Mouse (Mus musculus) adrenal gland, postnatal 4 days (tissue): ENCODE data around the gene Prkcd. TPM values are rescaled to one million over a fixed set of nuclear protein-coding genes. Genes with fewer than 3 reads are reported as not detected.
"Not testable (repeated sequence)": the region's sequence is repeated elsewhere in the genome, so short reads cannot be mapped to it uniquely, and the experiment has no call there.

Experiments used
- DNase-seq, 2 experiments: peaks; one replicate each; pipeline ENCODE4 v3.0.0; 2021 to 2022; ENCODE audit warnings: low spot score in 2 of 2, mixed read lengths in 2 of 2
- total RNA-seq, 2 experiments: library from RNA; stranded (reverse); gene quantifications; 2 replicates each; pipeline ENCODE4 v1.2.3; 2021

Prkcd gene
- total RNA-seq, 2 experiments from 2014 or later: 197 to 224 TPM

DNA sequence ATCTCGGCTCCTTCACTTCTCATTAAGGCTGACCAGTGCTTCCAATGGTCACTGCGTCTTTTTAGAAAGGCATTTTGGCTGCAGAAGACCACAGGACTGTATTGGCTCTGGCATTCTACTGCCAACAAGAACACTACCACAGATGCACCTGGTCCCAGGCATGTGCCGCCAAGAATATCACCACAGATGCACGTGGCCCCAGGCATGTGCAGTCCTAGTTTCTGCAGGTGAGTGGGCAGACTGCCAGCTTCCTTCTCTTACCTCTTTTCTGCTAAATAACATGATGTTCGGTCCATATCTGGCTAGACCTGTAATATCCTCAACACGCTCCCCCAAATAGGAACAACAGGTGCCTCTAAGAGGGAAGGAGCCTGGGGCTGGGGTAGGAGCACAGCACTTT, 17.8 kb downstream of the Prkcd start:
- no peak for DNase-seq

DNA sequence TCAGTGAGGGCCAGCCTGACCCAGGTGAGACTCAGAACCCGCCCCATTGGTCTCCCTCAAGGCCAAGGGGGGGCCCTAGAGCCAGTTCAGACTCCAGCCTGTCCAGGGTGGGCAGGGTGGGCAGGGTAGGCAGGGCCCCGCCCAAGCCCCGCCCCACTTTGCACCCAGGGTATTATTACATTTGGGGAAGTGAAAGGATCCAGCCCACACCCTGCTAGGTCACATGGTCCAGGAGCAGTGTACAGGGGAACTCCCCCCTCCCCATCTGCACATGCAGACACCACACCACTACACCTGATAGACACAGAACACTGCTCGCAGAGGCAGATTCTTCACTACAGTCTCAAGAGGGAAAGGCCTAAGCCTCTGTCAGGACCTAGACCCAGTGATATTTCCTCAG, 18.3 kb downstream of the Prkcd start:
- no peak for DNase-seq

DNA sequence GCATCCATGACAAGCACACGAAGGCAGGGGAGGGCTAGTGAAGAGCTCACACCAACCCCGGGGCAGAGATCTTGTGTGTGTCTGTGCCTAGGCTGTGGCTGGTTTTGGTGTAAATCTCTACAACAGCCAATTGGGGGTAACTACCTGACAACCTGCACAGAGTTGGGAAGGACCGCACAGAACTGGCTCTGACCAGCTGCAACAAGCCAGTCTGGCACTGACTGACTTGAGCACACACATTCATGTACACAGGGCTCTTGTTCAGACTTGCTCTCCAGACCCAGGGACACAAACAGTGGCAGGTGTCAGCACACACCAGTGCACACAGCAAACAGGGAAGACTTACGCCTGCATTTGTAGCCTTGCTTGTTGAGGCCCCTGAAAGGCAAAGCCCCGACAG, 19.2 kb downstream of the Prkcd start:
- no peak for DNase-seq

GRCm38 (mm10) chr14:30597142-30597541, 28.9 kb downstream of the Prkcd start:
- no peak for DNase-seq

- DNase-seq: no peak
Measured at GRCm38 (mm10) chr14:30596407-30596806, 29.6 kb downstream of the Prkcd start.

- peak in 1 of 2 experiments; percentile 54 for DNase-seq
Measured at GRCm38 (mm10) chr14:30595576-30596313, 30.3 kb downstream of the Prkcd start.

- no peak for DNase-seq
Measured at GRCm38 (mm10) chr14:30594092-30594695, 31.8 kb downstream of the Prkcd start.

GRCm38 (mm10) chr14:30593279-30594091, 32.5 kb downstream of the Prkcd start:
- DNase-seq: no peak

DNA sequence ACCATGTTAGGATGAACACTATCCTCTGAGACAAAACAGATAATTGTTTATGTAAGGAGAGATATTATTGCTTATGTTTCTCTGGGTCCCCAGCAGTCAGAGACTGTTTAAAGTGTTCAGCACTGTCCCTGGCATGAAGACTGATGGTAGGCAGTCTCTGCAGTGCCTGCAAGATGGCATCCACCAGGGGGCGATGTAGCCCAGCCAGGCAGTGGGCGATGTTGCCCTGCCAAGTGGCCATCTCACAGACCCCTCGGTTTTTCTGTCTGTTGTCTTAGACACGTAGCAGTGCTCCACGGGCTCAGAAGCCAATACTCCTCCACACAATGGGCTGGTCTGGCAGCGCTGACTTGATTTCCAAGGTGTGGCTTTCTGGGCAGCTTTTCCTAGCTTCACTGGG, 34.6 kb downstream of the Prkcd start:
- DNase-seq: peak; percentile 64 to 73

DNA sequence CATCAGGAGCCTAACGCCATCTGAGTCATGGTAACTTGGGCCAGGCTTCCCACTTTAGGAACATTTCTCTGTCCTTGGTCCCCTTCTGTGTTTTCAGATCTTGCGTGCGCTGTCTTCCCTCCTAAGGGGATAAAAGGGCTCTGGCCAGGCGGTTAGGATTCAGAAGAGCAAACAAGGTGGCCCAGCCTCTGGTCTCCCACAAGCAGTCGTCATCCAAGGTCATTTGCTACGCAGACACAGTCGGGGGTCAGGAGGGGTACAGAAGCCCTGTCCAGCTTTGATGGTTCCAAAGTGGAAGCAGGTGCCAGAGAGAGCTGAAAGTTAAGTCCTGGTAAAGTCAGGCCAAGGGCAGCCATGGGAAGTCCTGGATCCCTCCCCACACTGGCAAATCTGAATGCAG, 35.1 kb downstream of the Prkcd start:
- DNase-seq: no peak

DNA sequence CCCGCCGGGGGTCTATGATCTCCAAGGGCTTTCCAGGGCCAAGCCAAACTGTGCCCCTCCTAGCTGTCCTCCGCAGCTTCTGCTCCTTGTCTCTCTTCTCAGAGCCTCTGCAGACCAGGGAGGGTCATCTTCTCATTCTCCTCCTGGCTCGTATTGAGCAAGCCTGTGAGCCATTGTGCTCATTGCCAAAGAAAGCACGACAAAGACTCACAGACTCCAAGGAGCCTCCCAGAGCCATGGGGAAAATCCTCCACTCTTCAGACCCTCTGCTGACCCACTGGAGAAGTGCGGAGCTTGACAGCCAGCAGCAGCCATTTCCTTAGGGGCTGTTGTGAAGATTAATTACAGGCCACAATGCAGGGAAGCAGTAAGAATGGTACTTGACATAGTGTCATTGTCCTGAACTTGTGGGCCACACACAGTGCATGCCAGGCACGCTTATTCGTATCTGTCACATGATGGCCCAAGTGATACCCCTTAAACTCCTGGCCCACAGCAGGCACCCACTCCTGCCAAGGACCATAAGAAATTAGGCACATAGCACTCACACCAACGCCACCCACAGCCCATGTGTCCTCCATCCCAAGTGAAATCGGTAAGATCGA, 35.9 kb downstream of the Prkcd start:
- no peak for DNase-seq

- DNase-seq: no peak
Measured at GRCm38 (mm10) chr14:30586780-30587461, 39.1 kb downstream of the Prkcd start.

GRCm38 (mm10) chr14:30585323-30585722, 40.7 kb downstream of the Prkcd start:
- DNase-seq: no peak

GRCm38 (mm10) chr14:30584497-30585251, 41.3 kb downstream of the Prkcd start:
- DNase-seq: no peak

DNA sequence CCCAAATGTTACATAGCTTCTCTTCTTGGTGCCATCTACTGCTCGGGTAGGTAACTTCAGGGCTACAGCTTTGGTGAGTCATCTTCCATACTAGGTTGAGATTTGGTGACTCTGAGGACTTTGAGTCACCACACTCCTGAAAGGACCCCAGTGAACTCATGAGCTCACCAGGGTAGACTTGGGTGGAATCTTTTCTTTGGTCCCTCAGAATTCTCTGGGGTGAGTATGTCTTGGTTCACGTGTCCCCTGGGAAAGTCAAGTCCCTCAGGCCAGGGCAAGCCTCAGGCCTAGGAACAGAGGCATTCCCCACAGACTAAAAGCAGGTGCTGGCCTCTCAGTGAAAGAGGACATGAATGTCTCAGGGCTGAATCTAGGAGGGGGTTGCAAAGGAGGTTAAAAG, 41.9 kb downstream of the Prkcd start:
- DNase-seq: no peak

- DNase-seq: no peak
Measured at GRCm38 (mm10) chr14:30581238-30581637, 44.8 kb downstream of the Prkcd start.

DNA sequence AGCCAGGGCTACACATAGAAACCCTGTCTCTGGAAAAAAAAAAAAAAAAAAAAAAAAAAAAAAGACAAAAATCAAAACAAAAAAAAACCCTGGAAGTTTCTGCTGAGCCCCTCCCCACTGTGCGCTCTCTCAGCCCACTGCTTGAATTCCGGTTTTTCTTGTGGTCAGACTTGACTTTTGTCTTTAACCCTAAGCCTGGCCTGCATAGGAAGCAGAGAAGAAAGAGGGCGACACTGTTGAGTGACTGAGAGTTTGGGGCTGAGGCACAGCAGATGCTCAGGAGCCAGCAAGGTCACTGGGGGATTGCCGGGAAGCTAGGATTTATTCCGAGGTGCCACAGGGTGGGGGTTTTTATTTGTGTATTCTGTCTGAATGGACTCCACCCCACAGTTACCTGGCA, 46.1 kb downstream of the Prkcd start:
- no peak for DNase-seq

GRCm38 (mm10) chr14:30579180-30579579, 46.8 kb downstream of the Prkcd start:
- no peak for DNase-seq

DNA sequence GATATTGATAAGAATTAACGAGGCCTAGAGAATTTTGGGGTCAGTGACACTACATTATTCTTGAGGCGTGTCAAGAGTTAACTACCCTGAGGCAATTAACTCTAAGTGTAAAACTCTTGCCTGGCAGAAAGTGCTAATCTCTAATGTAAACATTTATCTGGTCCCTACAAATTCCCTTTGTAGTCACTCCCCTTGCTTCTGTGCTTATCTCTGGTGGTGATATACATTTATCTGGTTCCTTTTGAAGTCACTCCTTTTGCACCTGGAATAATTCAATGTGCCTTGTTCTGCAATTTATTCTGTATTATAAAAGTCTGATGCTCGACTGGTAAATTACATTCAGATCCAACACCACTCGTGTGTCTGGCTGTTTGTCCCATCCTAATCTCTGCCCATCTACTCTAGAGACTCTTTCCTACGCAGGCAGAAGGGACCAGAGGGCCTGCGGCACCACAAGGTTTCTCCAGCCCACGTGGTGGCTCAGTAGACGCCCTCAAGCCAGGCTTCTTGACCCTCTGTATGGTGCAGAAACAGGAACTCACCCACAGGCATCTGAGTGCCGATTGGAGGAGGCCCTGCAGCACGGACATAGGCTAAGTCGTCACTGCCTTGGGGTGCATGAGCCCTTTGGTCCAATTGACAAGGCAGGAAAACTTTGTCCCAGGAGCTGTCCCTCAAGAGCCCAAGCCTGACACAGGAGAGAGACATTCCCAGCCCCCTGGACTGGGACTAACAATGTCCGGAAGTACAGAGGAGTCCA, 48.5 kb downstream of the Prkcd start:
- not testable (repeated sequence) for DNase-seq

- no peak for DNase-seq
Measured at GRCm38 (mm10) chr14:30576260-30576659, 49.8 kb downstream of the Prkcd start.
